Mouse (Mus musculus): ENCODE measurements at regions not wholly inside any gene's neighbourhood (a gene's known extent, or its start where the extent isn't known, plus 50 kb on each side); places are given as distances from the start of the nearest gene placed in this dataset.

- peak; percentile 11 for DNase-seq (ENCODE audit: low spot score)
Observed at GRCm38 (mm10) chr10:115901070-115901469, 84.4 kb downstream of the Tspan8 start.

GRCm38 (mm10) chr10:115903049-115903448, 86.4 kb downstream of the Tspan8 start:
- DNase-seq (ENCODE audit: low spot score): no peak

GRCm38 (mm10) chr10:115921032-115921431, 97.0 kb upstream of the Ptprr start:
- no peak for DNase-seq (ENCODE audit: low spot score)

Measured in embryo, embryonic 10 days (tissue).